Mouse (Mus musculus): ENCODE measurements around the gene Tnfsf14. TPM values are rescaled to one million over a fixed set of nuclear protein-coding genes. Genes with fewer than 3 reads are reported as not detected.

The Tnfsf14 gene
- total RNA-seq, 4 experiments from 2014 or later: not detected

DNA sequence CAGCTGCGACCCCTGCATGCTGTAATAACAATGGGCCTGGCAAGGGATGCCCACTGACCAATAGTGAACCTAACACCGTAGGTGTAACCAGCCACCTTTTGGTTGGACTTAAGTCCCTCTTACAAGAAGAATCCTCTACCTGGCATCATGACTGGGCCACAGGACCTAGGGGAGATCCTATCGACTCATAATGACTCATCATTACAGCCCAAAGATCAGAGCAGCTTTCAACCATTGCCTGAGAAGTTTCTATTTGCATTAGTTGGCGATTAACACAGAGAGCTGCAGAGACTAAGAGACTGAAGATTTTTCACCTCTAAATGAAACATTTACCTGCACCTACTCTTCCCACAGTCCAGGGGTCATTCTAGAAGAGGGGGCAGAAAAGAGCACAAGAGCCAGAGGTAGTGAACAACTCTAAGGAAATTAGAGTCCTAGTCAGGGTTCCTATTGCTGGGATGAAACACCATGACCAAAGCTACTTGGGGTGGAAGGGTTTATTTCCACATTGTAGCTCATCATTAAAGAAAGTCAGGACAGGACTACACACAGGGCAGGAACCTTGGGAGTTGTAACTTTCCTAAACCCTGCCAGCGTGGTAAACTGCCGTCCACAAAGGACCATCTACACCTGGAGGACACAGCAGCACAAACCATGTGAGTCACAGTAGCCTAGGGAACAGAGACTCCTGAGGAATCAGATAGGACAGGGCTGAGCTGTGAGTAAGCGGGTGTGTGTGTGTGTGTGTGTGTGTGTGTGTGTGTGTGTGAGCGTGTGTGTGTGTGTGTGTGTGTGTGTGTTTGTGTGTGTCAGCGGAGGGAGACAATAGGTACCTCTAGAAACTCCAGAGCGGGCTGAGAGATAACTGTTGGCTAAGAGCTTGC lies 8.1 kb upstream of the Tnfsf14 start:
- DNase-seq (ENCODE audit: low spot score in 2 of 2): no peak

DNA sequence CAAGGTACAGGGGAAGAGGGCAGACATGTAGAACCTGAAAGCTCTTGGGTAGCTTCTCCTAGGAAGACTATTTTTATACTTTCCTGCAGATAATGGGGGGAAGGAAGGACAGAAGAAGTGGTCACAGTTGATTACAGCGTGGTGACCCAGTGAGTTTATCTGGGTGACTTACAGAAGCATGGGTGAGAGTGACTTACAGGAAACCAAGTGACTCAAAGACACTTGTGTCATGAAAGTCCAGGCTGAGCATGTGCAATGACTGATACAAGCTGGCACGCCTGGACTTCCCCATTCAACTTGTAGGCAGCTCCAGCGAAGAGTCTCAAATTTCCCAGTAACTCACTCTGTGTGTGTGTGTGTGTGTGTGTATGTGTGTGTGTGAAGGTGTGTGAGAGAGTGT lies 4.3 kb upstream of the Tnfsf14 start:
- DNase-seq (ENCODE audit: low spot score in 2 of 2): no peak

DNA sequence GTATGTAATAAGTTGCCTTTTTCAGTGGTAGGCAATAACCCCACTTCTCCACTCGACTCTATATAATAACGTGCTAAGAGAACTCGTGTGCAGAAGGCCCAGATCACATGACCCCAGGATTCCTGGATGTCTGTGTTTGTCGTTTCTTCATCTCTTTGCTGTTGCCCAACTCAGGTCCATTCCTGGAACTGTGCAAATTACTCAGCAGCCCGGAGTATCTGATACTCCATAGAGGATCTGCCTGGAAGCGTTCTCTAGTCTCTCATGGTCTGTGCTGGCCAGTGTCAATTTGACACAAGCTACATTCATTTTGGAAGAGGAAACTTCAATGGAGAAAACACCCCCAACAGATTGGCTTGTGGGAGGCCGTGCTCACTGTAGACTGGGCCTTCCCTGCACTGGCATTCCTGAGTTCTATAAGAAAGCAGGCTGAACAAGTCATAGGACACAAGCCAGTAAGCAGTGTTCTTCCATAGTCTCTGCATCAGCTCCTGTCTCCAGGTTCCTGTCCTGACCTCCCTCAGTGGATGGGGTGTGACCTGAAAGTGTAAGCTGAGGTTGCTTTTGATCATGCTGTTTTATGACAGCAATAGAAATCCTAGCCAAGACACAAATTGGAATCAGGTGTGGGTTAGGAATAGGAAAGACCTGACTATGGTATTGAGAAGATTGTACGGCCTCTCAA lies 1.5 kb upstream of the Tnfsf14 start:
- DNase-seq (ENCODE audit: low spot score in 2 of 2): no peak

DNA sequence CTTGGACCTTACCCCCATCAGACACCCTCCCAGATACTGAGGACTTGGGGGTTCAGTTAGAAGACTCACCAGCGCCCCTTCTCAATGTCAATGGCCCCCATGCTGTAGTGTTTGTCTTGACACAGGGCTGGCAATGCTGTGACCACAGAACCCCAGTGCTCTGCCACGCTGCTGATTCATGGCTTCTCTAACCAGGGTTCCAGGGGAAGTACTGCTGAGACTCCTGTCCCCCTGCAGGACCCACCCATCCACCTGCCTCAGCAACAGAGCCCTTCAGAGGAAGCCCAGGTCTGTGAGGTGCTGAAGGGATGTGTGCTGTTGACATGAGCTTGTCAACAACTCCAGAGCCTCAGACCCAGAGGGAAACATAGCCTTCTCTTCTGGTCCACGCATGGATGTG lies 794 bp upstream of the Tnfsf14 start:
- no peak for DNase-seq (ENCODE audit: low spot score in 2 of 2)

DNA sequence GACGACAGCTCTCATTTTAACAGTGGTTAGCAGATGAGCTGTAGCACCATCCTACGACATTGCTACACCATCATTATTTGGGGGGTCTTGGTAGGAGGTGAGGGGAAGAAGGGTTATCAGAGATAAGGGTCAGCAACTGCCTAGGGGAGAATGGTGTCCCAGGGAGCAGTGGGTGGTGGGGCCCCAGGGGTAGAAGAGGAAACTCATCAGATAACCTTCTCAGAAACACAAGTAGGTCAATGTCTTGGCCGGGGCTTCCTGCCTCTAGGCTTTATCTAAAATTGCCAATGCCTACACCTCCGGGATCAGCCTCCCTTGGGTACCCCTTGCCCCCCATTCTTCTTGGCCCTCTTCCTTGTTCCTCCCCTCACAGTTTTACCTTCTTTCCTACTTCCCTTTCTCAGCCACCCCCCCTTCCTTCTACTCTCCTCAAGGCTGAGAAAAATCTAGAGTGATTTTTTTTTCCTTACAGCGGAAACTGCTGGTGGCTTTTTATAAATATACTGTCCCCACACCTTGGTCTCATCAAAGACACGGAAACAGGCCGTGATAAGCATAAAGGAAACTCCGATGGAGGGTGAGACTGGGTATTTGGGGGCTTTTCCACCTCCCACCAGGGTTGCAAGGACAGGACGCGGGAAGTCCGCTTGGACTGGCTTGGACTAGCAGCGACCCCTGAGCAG lies 5.3 kb downstream of the Tnfsf14 start:
- DNase-seq (ENCODE audit: low spot score in 2 of 2): no peak

DNA sequence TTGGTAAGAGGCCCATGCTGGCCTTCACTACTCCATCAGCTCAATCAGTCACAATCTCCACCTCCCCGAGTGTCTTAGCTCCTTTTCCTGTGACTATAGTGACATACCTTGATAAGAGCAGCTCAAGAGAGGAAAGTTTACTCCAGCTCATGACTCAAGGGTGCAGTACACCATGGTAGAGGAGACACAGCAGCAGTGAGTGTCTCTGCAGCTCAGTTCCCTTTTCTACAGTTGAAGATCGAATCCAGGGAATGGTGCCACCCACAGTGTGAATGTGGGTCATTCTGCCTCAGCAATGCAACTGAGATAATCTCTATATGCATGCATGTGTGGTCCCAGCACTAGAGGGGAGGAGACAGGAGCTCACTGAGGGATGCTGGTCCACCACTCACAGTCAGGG lies 8.3 kb downstream of the Tnfsf14 start:
- DNase-seq (ENCODE audit: low spot score in 2 of 2): no peak

DNA sequence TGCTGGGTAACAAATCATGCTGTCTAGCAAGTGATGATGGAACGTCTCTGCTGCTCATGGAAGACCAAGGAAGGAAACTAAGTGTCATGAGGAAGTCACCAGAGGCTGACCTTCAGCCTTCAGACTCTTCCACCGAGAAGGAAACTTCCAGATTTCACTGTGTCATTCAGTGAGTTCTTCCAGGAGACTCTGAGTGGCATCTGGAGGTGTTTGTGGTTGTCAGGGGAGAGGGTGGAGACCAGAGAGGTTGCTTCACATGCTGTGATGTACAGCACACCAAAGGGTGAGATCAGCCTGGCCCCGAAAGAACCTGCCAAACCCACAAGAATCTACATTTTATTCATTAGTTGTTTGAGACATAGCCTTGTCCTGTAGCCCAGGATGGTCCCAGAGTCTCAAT lies 11.1 kb downstream of the Tnfsf14 start:
- no peak for DNase-seq (ENCODE audit: low spot score in 2 of 2)

DNA sequence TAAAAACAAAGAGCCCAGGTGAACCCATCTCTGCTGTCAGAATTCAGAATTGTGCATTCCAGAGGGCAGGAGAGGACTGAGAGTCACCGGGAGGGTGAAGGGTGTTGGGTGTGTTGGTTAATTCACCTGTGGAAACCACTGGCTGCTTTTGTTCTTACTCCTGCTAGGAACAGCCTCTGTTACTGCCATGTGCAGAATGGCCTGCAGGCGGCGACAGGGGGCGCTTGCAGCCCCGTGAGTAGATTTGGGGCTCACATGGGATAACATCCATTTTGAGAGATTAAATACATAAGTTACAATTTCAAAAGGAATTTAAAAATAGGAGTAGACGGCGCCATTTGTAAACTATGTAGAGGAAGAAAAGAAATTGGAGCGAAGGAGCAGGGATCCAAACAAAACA lies 13.6 kb downstream of the Tnfsf14 start:
- no peak for DNase-seq (ENCODE audit: low spot score in 2 of 2)

DNA sequence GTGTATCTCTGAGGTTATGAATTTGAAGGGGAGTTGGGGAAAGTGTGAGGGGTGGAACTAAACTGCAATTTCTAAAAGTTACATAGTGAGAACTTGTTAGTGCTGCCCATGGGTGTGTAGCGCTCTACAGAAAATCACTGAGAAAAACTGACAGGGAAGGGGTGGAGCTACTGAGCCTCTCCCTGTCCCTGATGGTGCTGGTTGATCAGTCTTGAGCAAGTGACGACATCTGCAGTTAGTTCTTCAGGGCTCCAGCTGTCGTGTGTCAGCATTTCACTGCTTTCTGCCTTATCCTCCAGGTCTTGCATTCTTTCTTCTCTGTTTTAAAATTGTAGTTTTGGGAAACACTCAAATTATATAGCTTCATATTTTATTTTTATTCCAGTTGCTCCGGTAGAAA lies 20.6 kb downstream of the Tnfsf14 start:
- DNase-seq (ENCODE audit: low spot score in 2 of 2): no peak

DNA sequence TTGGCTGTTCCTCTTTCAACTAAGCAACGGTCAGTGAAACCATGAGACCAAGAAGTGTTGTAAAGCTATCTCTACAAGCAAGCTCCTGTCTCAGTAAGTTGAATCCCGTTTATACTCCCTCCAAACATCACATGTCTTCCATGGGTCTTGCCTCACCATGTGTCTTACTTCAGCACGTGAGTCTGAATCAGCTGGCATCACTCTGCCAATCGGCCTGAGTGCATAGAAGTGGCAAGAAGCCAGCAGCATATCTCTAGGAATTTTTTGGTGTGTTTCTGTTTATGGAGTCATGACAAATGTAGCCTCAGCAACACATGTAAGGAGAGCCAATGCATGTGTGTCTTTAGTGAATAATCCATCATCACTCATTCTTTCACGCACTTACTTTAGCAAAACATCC lies 21.6 kb downstream of the Tnfsf14 start:
- no peak for DNase-seq (ENCODE audit: low spot score in 2 of 2)

DNA sequence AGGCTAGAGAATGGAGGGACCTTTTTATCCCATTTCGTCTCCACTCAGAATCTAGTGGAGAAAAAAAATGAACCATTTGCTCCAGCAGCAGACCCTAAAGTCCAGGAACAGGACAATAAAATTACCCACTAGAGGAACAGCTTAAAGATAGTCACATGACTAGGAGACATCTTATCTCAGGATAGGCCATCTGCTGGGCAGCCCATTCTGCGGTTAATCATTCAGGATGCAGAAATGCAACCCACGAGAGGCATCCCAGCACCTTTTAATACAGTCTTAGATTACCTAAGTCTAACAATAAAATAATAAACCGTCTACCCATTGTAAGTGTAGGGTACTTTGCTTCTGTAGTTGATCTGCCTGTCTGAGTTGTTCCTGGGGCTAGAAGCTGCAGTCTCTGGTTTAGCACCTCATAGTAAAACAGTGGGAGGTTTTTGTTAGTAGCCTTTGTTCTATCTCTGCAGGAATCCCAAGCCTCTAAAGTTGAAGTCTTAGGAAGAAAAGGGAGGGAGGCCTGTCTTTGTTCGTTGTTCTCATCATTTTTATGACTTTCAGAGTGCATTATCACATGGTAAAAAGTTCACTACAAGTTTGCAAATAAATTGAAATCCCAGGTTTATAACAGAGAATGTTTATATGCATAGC lies 23.2 kb downstream of the Tnfsf14 start:
- no peak for DNase-seq (ENCODE audit: low spot score in 2 of 2)

DNA sequence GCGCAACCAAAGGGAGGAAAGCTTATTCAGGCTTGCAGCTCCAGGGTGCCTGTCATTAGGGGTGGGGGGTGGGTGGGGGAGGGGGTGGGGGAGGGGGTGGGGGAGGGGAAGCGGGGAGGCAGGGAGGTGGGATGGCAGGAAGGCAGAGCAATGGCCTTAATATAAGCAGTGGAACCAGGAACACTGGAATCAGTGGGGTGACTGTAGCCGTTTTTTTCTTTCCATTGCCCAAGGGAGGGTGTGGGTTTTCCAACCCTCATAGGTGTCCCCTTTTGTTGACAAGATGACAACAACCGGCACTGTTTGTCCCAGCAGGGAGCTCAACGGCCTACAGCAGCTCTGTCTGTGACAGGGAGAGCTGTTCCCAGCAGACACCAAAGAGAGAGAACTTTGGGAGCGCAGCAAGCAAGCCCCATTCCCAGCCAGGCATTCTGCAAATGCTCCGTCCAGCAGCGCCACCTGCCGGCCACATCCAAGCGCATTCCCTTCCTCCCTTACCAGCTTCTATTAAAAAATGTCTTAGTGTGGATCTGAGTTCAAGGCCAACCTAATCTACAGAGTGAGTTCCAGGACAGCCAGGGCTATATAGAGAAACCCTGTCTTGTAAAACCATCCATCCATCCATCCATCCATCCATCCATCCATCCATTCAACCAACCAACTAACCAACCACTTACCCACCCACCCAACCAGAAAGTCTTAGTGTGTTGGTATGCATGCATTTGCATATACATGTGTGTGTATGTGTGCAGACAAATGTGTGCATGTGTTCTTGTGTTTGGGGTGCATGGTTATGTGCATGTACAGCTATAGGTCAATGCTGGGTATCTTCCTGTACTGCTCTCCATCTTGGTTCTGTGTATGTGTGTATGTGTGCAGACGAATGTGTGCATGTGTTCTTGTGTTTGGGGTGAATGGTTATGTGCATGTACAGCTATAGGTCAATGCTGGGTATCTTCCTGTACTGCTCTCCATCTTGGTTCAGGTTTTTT lies 26.9 kb downstream of the Tnfsf14 start:
- DNase-seq (ENCODE audit: low spot score in 2 of 2): peak; percentile 60 to 87

DNA sequence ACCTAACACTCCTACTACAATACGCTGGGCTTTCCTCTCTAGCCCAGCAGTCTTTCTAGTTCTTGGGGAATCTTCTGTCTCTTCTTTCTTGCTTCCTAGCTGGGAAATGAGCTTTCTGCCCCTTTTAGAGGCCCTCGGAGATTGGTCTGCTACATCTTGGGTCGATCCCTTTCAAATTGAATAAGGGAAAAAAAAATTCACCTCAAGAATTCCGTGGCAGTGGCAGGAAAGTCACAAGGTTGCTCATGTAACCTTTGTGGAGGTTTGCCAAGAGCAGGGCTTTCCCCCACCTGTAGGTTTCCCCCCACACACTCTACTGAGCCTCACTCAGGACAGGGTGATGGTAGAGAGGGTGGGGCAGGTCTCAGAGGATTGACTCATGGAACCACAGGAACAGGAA lies 40.2 kb downstream of the Tnfsf14 start:
- DNase-seq (ENCODE audit: low spot score in 2 of 2): no peak

DNA sequence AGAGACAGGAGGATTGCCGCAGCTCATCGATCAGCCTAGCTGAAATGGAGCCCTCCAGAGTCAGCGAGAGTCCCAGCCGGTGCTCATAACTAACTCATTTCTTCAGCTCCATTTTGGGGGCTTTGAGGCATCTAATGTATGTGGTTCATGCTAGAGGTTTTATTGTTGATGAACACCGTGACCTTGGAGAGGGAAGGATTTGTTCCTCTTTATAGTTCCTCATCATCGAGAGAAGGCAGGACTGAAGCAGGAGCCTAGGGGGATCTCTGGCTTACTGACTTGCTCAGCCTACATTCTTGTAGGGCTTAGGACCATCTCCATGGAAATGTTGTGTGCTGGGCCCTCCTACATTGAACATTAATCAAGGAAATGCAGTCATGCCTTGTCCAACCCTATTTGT lies 41.0 kb downstream of the Tnfsf14 start:
- DNase-seq (ENCODE audit: low spot score in 2 of 2): no peak

DNA sequence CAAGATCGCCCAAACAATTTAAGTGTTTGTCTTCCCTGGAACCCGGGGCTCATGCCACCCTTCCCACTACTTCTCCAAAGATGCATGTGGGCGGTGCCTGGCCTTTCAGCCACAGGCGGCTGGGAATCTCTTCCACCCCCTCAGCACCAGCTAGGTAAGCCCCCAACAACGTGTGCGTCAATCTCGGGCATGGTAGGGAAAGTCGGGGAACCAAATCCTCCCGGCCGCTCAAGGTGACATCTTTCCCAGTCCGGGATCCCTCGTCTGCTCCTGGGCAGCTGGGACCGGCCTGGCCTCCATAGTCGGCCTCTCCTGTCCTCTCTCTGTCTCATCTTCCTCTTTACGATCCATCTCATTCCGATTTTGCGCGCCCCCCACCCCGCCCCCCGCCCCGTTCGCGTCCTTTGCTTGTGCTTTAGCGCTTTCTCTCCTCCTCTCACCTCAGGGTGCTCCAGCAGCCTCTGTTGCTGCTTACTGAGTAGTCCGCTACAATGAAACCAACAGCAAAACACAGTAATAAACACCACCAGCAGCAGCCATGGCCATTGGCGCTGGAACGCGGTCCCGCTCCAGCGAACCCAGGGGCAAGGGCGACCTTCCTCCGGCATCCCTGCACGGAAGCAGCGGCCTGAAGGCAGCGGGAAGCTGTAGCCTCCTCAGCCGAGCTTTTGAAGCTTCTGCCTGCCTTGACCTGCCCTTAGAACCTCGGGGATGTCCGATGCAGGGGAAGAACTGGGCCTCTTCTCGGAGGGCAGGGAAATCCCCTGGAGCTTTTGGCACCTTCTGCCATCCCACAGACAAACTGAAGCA lies 44.8 kb downstream of the Tnfsf14 start, which contains the start of gene Cd70:
Gene Cd70 (minus strand): TSS at position 784 of the 810 bp plus-strand sequence.
- DNase-seq (ENCODE audit: low spot score in 2 of 2): no peak

DNA sequence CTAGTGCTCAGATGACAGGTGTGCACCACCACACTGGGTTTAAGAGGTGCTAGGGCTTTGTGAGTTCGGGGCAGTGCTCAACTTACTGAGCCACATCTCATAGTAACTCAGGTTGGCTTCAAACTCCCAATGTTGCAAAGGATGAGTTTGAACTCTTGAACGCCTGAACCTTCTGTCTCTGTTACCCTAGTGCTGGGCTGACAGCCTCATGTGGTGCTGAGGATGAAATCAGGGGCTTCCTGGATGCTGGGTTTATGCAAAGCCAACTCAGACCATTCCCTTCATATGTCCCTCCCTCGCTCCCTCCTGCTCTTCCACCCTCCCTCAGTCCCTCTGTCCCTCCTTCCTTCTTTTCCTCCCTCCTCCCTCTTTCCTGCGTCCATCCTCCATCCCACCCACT lies 45.6 kb downstream of the Tnfsf14 start:
- DNase-seq (ENCODE audit: low spot score in 2 of 2): no peak

DNA sequence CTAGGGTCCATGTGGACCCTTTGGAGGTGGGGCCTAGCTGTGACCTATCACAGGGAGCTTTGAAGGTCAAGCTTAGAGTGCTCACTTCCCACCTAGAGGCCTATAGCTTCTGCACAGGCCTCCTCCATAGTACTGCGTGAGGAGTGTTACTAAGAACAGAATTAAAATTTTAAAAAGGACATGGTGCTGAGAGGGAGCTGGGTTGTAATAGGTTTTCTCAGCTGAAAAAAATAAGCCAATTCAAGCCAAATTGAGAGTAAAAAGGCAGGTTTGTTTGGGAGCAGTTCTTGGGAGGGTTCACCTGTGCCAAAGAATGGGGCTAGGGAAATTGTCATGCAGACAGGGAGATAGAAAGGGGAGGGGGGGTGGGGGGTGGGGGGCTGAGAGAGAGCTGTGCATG lies 48.9 kb downstream of the Tnfsf14 start:
- DNase-seq (ENCODE audit: low spot score in 2 of 2): no peak

DNA sequence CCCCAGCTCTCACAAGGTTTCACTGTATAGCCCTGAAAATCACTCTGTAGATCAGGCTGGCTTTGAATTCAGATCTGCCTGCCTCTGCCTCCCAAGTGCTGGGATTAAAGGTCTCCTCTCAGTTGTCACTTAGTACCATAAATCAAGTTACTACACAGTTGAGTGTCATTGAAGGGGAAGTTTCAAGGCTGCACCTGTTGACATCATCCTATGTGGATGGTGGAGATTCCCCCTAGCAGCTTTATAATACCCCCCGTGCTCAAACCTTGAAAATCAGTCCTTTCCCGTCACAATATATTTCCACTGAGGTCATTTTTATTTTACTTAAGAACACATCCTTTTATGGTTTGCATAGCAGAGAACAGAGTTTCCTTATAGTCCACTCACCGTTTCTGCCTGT lies 50.3 kb downstream of the Tnfsf14 start:
- no peak for DNase-seq (ENCODE audit: low spot score in 2 of 2)

DNA sequence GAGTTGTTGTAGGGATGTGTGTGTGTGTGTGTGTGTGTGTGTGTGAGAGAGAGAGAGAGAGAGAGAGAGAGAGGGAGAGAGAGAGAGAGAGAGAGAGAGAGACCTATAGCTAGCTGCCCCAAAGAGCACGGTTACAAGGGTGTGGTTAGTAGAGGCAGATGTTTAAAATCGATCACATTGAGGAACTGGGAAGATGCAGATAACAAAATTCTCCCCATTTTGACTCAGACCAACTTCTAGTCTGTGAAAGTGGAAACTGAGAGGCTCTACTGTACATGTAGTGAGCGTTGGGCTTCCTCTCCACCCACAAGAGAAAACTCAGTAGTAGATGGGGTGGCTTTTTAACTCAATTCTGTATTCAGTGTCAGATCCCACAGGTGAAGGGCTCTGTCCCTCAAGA lies 54.3 kb downstream of the Tnfsf14 start:
- DNase-seq (ENCODE audit: low spot score in 2 of 2): no peak

Data from layer of hippocampus, adult 8-10 months (tissue).